Mouse (Mus musculus): Measurements from ENCODE around the gene Il2rb. TPM values are rescaled to one million over a fixed set of nuclear protein-coding genes. Genes with fewer than 3 reads are reported as not detected.
A peak's percentile ranks its signal among the peaks of the same experiment; 100 is the strongest.

The Il2rb gene
- polyA plus RNA-seq, 1 experiment from 2014 or later: not detected

- H3K9me3 ChIP-seq (ENCODE audit: control insufficient read depth, low read length): no peaks in the 10 kb centered on the region
- WGBS: 82% methylated on average over 10 of the region's 10 CpGs
- no peak overlapping the region for H3K9ac ChIP-seq (ENCODE audit: low read length)
- no peak overlapping the region for H3K4me3 ChIP-seq (ENCODE audit: low read depth, low read length)
- H3K27me3 ChIP-seq (ENCODE audit: control insufficient read depth, insufficient read depth, low read length): no peaks in the 10 kb centered on the region; the same call in 1 of the 2 replicates
- ATAC-seq (replicated peaks; ENCODE audit: low FRiP score) (no peak), DNase-seq (ENCODE audit: low spot score) (no peak)
- H3K4me2 ChIP-seq (ENCODE audit: low read depth, low read length, severe bottlenecking): no peak overlapping the region
- H3K4me1 ChIP-seq (replicated peaks; ENCODE audit: control insufficient read depth, insufficient read depth, low read length): peaks cover 9% of the 10 kb centered on the region; the same call in 1 of the 2 replicates
- H3K36me3 ChIP-seq (ENCODE audit: control insufficient read depth, insufficient read depth, low read length): no peaks in the 10 kb centered on the region
- H3K27ac ChIP-seq (ENCODE audit: low read depth, low read length): no peak overlapping the region
Observed at GRCm38 (mm10) chr15:78533346-78533835, 38.3 kb upstream of the Il2rb start.

GRCm38 (mm10) chr15:78532566-78533345, 37.7 kb upstream of the Il2rb start:
- ATAC-seq (replicated peaks; ENCODE audit: low FRiP score): no peak
- Histone ChIP-seq H3K9me3 (ENCODE audit: control insufficient read depth, low read length) (no peaks in the 10 kb centered on the region), H3K9ac (ENCODE audit: low read length) (no peak overlapping the region), H3K36me3 (ENCODE audit: control insufficient read depth, insufficient read depth, low read length) (no peaks in the 10 kb centered on the region), H3K27ac (ENCODE audit: low read depth, low read length) (no peak overlapping the region), H3K4me1 (replicated peaks; ENCODE audit: control insufficient read depth, insufficient read depth, low read length) (peaks cover 9% of the 10 kb centered on the region; the same call in 1 of the 2 replicates), H3K4me2 (ENCODE audit: low read depth, low read length, severe bottlenecking) (no peak overlapping the region), H3K4me3 (ENCODE audit: low read depth, low read length) (no peak overlapping the region), H3K27me3 (ENCODE audit: control insufficient read depth, insufficient read depth, low read length) (no peaks in the 10 kb centered on the region; the same call in 1 of the 2 replicates)
- no peak for DNase-seq (ENCODE audit: low spot score)
- WGBS: 75% methylated on average over 10 of the region's 10 CpGs

- ATAC-seq (replicated peaks; ENCODE audit: low FRiP score) (peak; percentile 83), DNase-seq (ENCODE audit: low spot score) (peak; percentile 98)
- Histone ChIP-seq H3K4me3 (ENCODE audit: low read depth, low read length) (peak overlapping the region; percentile 28), H3K4me1 (replicated peaks; ENCODE audit: control insufficient read depth, insufficient read depth, low read length) (peaks cover 9% of the 10 kb centered on the region; the same call in 1 of the 2 replicates), H3K9ac (ENCODE audit: low read length) (peak overlapping the region; percentile 69), H3K4me2 (ENCODE audit: low read depth, low read length, severe bottlenecking) (peak overlapping the region; percentile 63), H3K36me3 (ENCODE audit: control insufficient read depth, insufficient read depth, low read length) (no peaks in the 10 kb centered on the region), H3K27me3 (ENCODE audit: control insufficient read depth, insufficient read depth, low read length) (no peaks in the 10 kb centered on the region; the same call in 1 of the 2 replicates), H3K9me3 (ENCODE audit: control insufficient read depth, low read length) (no peaks in the 10 kb centered on the region), H3K27ac (ENCODE audit: low read depth, low read length) (no peak overlapping the region)
- under 1% methylated on average over 25 of the region's 25 CpGs for WGBS
Observed at GRCm38 (mm10) chr15:78531901-78532469, 36.9 kb upstream of the Il2rb start.

GRCm38 (mm10) chr15:78531451-78531720, 36.3 kb upstream of the Il2rb start:
- no peak for DNase-seq (ENCODE audit: low spot score)
- H3K9me3 ChIP-seq (ENCODE audit: control insufficient read depth, low read length): no peaks in the 10 kb centered on the region
- 71% methylated on average over 4 of the region's 4 CpGs for whole genome bisulfite sequencing
- H3K4me1 ChIP-seq (replicated peaks; ENCODE audit: control insufficient read depth, insufficient read depth, low read length): peaks cover 9% of the 10 kb centered on the region; the same call in 1 of the 2 replicates
- H3K4me2 ChIP-seq (ENCODE audit: low read depth, low read length, severe bottlenecking): peak overlapping the region; percentile 63; the same call in 1 of the 2 replicates
- no peak for ATAC-seq (replicated peaks; ENCODE audit: low FRiP score)
- no peaks in the 10 kb centered on the region; the same call in 1 of the 2 replicates for H3K27me3 ChIP-seq (ENCODE audit: control insufficient read depth, insufficient read depth, low read length)
- H3K9ac ChIP-seq (ENCODE audit: low read length): peak overlapping the region; percentile 69
- H3K27ac ChIP-seq (ENCODE audit: low read depth, low read length): no peak overlapping the region
- H3K4me3 ChIP-seq (ENCODE audit: low read depth, low read length): peak overlapping the region; percentile 28
- no peaks in the 10 kb centered on the region for H3K36me3 ChIP-seq (ENCODE audit: control insufficient read depth, insufficient read depth, low read length)

- H3K4me1 ChIP-seq (replicated peaks; ENCODE audit: control insufficient read depth, insufficient read depth, low read length): peaks cover 9% of the 10 kb centered on the region; the same call in 1 of the 2 replicates
- peak within 1 kb of the TSS; percentile 63 for H3K4me2 ChIP-seq (ENCODE audit: low read depth, low read length, severe bottlenecking)
- H3K9ac ChIP-seq (ENCODE audit: low read length): peak within 1 kb of the TSS; percentile 69
- no peaks in the 10 kb centered on the region for H3K36me3 ChIP-seq (ENCODE audit: control insufficient read depth, insufficient read depth, low read length)
- H3K9me3 ChIP-seq (ENCODE audit: control insufficient read depth, low read length): no peaks in the 10 kb centered on the region
- no peak within 1 kb of the TSS for H3K27ac ChIP-seq (ENCODE audit: low read depth, low read length)
- no peak for ATAC-seq (replicated peaks; ENCODE audit: low FRiP score)
- H3K4me3 ChIP-seq (ENCODE audit: low read depth, low read length): peak within 1 kb of the TSS; percentile 28
- H3K27me3 ChIP-seq (ENCODE audit: control insufficient read depth, insufficient read depth, low read length): no peaks in the 10 kb centered on the region; the same call in 1 of the 2 replicates
- 71% methylated on average over 17 of the region's 17 CpGs for WGBS
- DNase-seq (ENCODE audit: low spot score): no peak
Observed at GRCm38 (mm10) chr15:78530671-78531450, 35.8 kb upstream of the Il2rb start, which contains the start of gene C1qtnf6. C1qtnf6 (minus strand) TSS chr15:78531416.

- Histone ChIP-seq H3K9ac (ENCODE audit: low read length) (peak overlapping the region; percentile 6; the same call in 1 of the 2 replicates), H3K4me2 (ENCODE audit: low read depth, low read length, severe bottlenecking) (no peak overlapping the region), H3K4me3 (ENCODE audit: low read depth, low read length) (no peak overlapping the region), H3K27ac (ENCODE audit: low read depth, low read length) (no peak overlapping the region), H3K9me3 (ENCODE audit: control insufficient read depth, low read length) (no peaks in the 10 kb centered on the region), H3K4me1 (replicated peaks; ENCODE audit: control insufficient read depth, insufficient read depth, low read length) (peaks cover 9% of the 10 kb centered on the region; the same call in 1 of the 2 replicates), H3K36me3 (ENCODE audit: control insufficient read depth, insufficient read depth, low read length) (no peaks in the 10 kb centered on the region), H3K27me3 (ENCODE audit: control insufficient read depth, insufficient read depth, low read length) (no peaks in the 10 kb centered on the region; the same call in 1 of the 2 replicates)
- ATAC-seq (replicated peaks; ENCODE audit: low FRiP score) (no peak), DNase-seq (ENCODE audit: low spot score) (no peak)
- WGBS: 79% methylated on average over 3 of the region's 3 CpGs
Observed at GRCm38 (mm10) chr15:78530141-78530540, 35.1 kb upstream of the Il2rb start.

DNA sequence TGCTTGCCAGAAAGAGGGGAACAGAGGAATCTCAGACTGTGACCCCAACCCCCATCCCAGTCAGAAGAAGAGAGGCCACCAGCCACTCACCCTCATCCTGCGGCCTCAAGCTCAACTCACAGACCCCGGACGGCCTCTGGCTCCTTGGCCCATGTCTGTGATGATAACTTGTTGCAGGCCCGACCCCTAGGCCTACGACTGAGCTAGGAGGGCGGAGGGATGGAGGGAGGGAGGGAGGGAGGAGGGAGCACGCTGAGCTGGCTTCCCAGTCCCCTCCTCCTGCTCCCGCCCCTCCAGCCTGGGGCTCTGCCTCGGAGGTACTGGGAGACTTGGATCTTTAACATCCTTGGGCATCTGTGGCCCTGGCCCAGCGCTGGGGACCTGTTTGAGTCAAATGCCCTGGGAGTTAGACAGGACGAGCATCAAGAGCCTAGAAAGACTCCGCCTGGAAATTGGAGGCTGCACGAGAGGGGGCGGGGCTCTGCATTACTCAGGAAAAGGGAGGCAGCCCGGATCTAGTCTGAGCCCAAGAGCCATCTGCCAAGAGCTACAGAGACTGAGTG, 34.4 kb upstream of the Il2rb start:
- Histone ChIP-seq H3K9ac (ENCODE audit: low read length) (peak overlapping the region; percentile 57), H3K4me3 (ENCODE audit: low read depth, low read length) (peak overlapping the region; percentile 18), H3K9me3 (ENCODE audit: control insufficient read depth, low read length) (no peaks in the 10 kb centered on the region), H3K4me1 (replicated peaks; ENCODE audit: control insufficient read depth, insufficient read depth, low read length) (peaks cover 9% of the 10 kb centered on the region; the same call in 1 of the 2 replicates), H3K4me2 (ENCODE audit: low read depth, low read length, severe bottlenecking) (peak overlapping the region; percentile 55), H3K27me3 (ENCODE audit: control insufficient read depth, insufficient read depth, low read length) (no peaks in the 10 kb centered on the region; the same call in 1 of the 2 replicates), H3K36me3 (ENCODE audit: control insufficient read depth, insufficient read depth, low read length) (no peaks in the 10 kb centered on the region), H3K27ac (ENCODE audit: low read depth, low read length) (no peak overlapping the region)
- WGBS: 1% methylated on average over 15 of the region's 15 CpGs
- DNase-seq (ENCODE audit: low spot score): peak; percentile 81
- peak; percentile 45; the same call in 1 of the 2 replicates for ATAC-seq (replicated peaks; ENCODE audit: low FRiP score)

All from forebrain, embryonic 11.5 days (tissue).